Comparison of ENCODE assay signal across 14 mouse cellular contexts in genomic region chr3:86677573-86678155, GRCm38 (mm10).
A peak's percentile ranks its signal among the peaks of the same experiment; 100 is the strongest.
DNase-seq lines count a peak whose midpoint lies in the region.
"Had no signal": no experiment of that assay in that cellular context is flagged by ENCODE, and none has a peak within 500 bp of the region (broad histone marks: within the 10 kb centered on the region; RNA-seq: fewer than 3 reads in every experiment).

No protein-coding gene starts in this region.

- DNase-seq in spleen, postnatal 36 days (ENCODE audit: low spot score in 2 of 2), result peak; percentile 59 to 60
- no peak for DNase-seq in spleen, postnatal 14 days (ENCODE audit: low spot score in 2 of 2)
- DNase-seq in c-Kit-positive CD71-negative TER-119-negative erythroid progenitor cells, embryonic 14.5 days (ENCODE audit: low read depth), result peak; percentile 7
- peak; percentile 3 to 4 for DNase-seq in natural killer cell, adult 2 months (ENCODE audit: low spot score in 2 of 2)
- DNase-seq in ovary, postnatal 36 days (ENCODE audit: low spot score), result no peak
- no peak for DNase-seq in cerebellum, adult 11-12 months
- DNase-seq in heart, adult 8-10 months (ENCODE audit: low spot score), result no peak
- DNase-seq in layer of hippocampus, adult 11-12 months (ENCODE audit: low spot score), result no peak
- DNase-seq: adrenal gland, postnatal 10 days; cerebellum, adult 9-10 months; forebrain, postnatal 0 days; gastrocnemius, postnatal 14 days; lung, postnatal 14 days; right cerebral cortex, postnatal 14 days had no signal

Comparison
In these comparisons a context has a peak if more than half of its experiments do, and no peak if none do; other contexts are left out.
1. DNase-seq: peak in spleen, postnatal 36 days (2 of 2), c-Kit-positive CD71-negative TER-119-negative erythroid progenitor cells, embryonic 14.5 days (single experiment) and natural killer cell, adult 2 months (2 of 2); none in spleen, postnatal 14 days (0 of 2), ovary, postnatal 36 days (single experiment), cerebellum, adult 11-12 months (single experiment), heart, adult 8-10 months (single experiment) and layer of hippocampus, adult 11-12 months (single experiment).